Mouse (Mus musculus) natural killer cell, adult 2 months (primary cell): ENCODE measurements around the gene Sh3bp2.
"Not testable (repeated sequence)": the region's sequence is repeated elsewhere in the genome, so short reads cannot be mapped to it uniquely, and the experiment has no call there.

Experiments used
- DNase-seq, 2 experiments: peaks; one replicate each; pipeline ENCODE4 v3.0.0; 2022; ENCODE audit warnings: low spot score in 2 of 2

Gene Sh3bp2

GRCm38 (mm10) chr5:34572568-34572967 is 46.9 kb downstream of the Sh3bp2 start:
- DNase-seq: not testable (repeated sequence)

GRCm38 (mm10) chr5:34573268-34574221 is 47.9 kb downstream of the Sh3bp2 start, which contains the start of gene Add1:
Gene Add1, plus strand, starts transcription at chr5:34573664.
- peak; percentile 96 to 97 for DNase-seq

GRCm38 (mm10) chr5:34574721-34575120 is 49.1 kb downstream of the Sh3bp2 start:
- DNase-seq: peak; percentile 14 to 46

- DNase-seq: no peak
Observed at GRCm38 (mm10) chr5:34576286-34576685, 50.6 kb downstream of the Sh3bp2 start.

GRCm38 (mm10) chr5:34578038-34578655 is 52.5 kb downstream of the Sh3bp2 start:
- no peak for DNase-seq

GRCm38 (mm10) chr5:34579377-34579776 is 53.7 kb downstream of the Sh3bp2 start:
- DNase-seq: no peak

- not testable (repeated sequence) for DNase-seq
Observed at GRCm38 (mm10) chr5:34581671-34582313, 56.2 kb downstream of the Sh3bp2 start.

GRCm38 (mm10) chr5:34582314-34582675 is 56.7 kb downstream of the Sh3bp2 start:
- DNase-seq: no peak

- no peak for DNase-seq
Observed at GRCm38 (mm10) chr5:34585216-34585615, 59.6 kb downstream of the Sh3bp2 start.

GRCm38 (mm10) chr5:34587881-34588280 is 62.2 kb downstream of the Sh3bp2 start:
- no peak for DNase-seq

GRCm38 (mm10) chr5:34590059-34590458 is 64.4 kb downstream of the Sh3bp2 start:
- no peak for DNase-seq

- no peak for DNase-seq
Observed at GRCm38 (mm10) chr5:34590702-34591101, 65.1 kb downstream of the Sh3bp2 start.

GRCm38 (mm10) chr5:34591388-34592004 is 65.9 kb downstream of the Sh3bp2 start:
- DNase-seq: no peak

GRCm38 (mm10) chr5:34592224-34592623 is 66.6 kb downstream of the Sh3bp2 start:
- not testable (repeated sequence) for DNase-seq

- DNase-seq: no peak
Observed at GRCm38 (mm10) chr5:34592666-34593065, 67.0 kb downstream of the Sh3bp2 start.

GRCm38 (mm10) chr5:34593202-34593727 is 67.6 kb downstream of the Sh3bp2 start:
- DNase-seq: no peak

GRCm38 (mm10) chr5:34604576-34604975 is 78.9 kb downstream of the Sh3bp2 start:
- no peak for DNase-seq

GRCm38 (mm10) chr5:34607100-34607880 is 81.7 kb downstream of the Sh3bp2 start:
- DNase-seq: no peak

GRCm38 (mm10) chr5:34608226-34608625 is 82.6 kb downstream of the Sh3bp2 start:
- DNase-seq: no peak

GRCm38 (mm10) chr5:34609966-34610365 is 84.3 kb downstream of the Sh3bp2 start:
- no peak for DNase-seq
